Mouse (Mus musculus) leukemia stem cell, adult 10-12 weeks (primary cell): ENCODE results near the gene BC005537. TPM values are rescaled to one million over a fixed set of nuclear protein-coding genes. Genes with fewer than 3 reads are reported as not detected.

Experiments used
- polyA plus RNA-seq: library from polyadenylated mRNA; stranded (reverse); fragments of >175 nt; gene quantifications from 2 replicates; pipeline ENCODE4 v1.2.3, GENCODE M21; 2012; ENCODE audit warnings: low replicate concordance

Gene BC005537
- polyA plus RNA-seq = 73.7 and 119 TPM in 2 replicates

GRCm38 (mm10) chr13:24801308-24801921 is at the start of gene BC005537:
Gene BC005537 (plus strand): TSS chr13:24801657.

GRCm38 (mm10) chr13:24761403-24762227 is 39.8 kb upstream of the BC005537 start, which contains the start of gene Gmnn:
Gene Gmnn (minus strand): TSS chr13:24761923.

GRCm38 (mm10) chr13:24831353-24832130 is 30.1 kb downstream of the BC005537 start, which contains the start of the genes Acot13 and Tdp2:
Gene Acot13 (minus strand): TSS chr13:24831540.
Gene Tdp2 (plus strand): TSS chr13:24831679.

GRCm38 (mm10) chr13:24844983-24845955 is 43.8 kb downstream of the BC005537 start, which contains the start of gene D130043K22Rik:
Gene D130043K22Rik (plus strand): TSS chr13:24845135.

Other genes starting within 250 kb of the BC005537 start
- 8.4 and 17.9 TPM in 2 replicates for gene Ripor2, start 219.5 kb upstream of the BC005537 start, polyA plus RNA-seq
- not detected in 2 replicates for gene Armh2, start 60.4 kb upstream of the BC005537 start, polyA plus RNA-seq
- gene Gmnn, start 39.7 kb upstream of the BC005537 start, polyA plus RNA-seq = 1.1 and 3.3 TPM in 2 replicates
- 7.5 and 26.3 TPM in 2 replicates for gene Acot13, start 29.9 kb downstream of the BC005537 start, polyA plus RNA-seq
- 20.6 and 36.1 TPM in 2 replicates for gene Tdp2, start 30.0 kb downstream of the BC005537 start, polyA plus RNA-seq
- not detected in 2 replicates for gene D130043K22Rik, start 43.5 kb downstream of the BC005537 start, polyA plus RNA-seq
- 0.05 and 0.19 TPM in 2 replicates for gene Aldh5a1, start 136.0 kb downstream of the BC005537 start, polyA plus RNA-seq
- 0.03 TPM in 1 of 2 replicates, not detected in the other for gene Gpld1, start 141.5 kb downstream of the BC005537 start, polyA plus RNA-seq
- gene Mrs2, start 218.7 kb downstream of the BC005537 start, polyA plus RNA-seq = 3.3 and 7.5 TPM in 2 replicates